Comparison of ENCODE assay signal across 8 mouse cellular contexts in genomic region chr1:166000601-166001120, GRCm38 (mm10). TPM values are rescaled to one million over a fixed set of nuclear protein-coding genes. Genes with fewer than 3 reads are reported as not detected.
A peak's percentile ranks its signal among the peaks of the same experiment; 100 is the strongest.
DNase-seq lines count a peak whose midpoint lies in the region; TF ChIP-seq lines count a peak whose summit lies in the region.

No protein-coding gene starts in this region.

- H3K4me3 ChIP-seq in thymus, adult 2 months (ENCODE audit: control insufficient read depth, insufficient read depth, low read length) = no peak overlapping the region
- peak overlapping the region; percentile 25; the same call in 1 of the 2 replicates for H3K4me3 ChIP-seq in small intestine, adult 2 months (ENCODE audit: low read depth, low read length)

- H3K36me3 ChIP-seq in thymus, adult 2 months (ENCODE audit: control insufficient read depth, insufficient read depth, low read length) = no peaks in the 10 kb centered on the region
- H3K36me3 ChIP-seq in small intestine, adult 2 months (ENCODE audit: control insufficient read depth, insufficient read depth, low read length) = no peaks in the 10 kb centered on the region

- TF ChIP-seq CTCF in thymus, adult 2 months (IDR thresholded peaks at IDR 0.05; ENCODE audit: borderline replicate concordance, control insufficient read depth, extremely low read depth, insufficient read depth, low read length, poor library complexity) = no peak
- no peak for TF ChIP-seq CTCF in small intestine, adult 2 months (IDR thresholded peaks at IDR 0.05; ENCODE audit: extremely low read depth, insufficient read length, insufficient replicate concordance, low read depth, low read length)

- peak overlapping the region; percentile 12; the same call in 1 of the 2 replicates for H3K27ac ChIP-seq in thymus, adult 2 months (ENCODE audit: control insufficient read depth, insufficient read depth, low read length)
- peak overlapping the region; percentile 87 for H3K27ac ChIP-seq in small intestine, adult 2 months (ENCODE audit: insufficient read depth, low read depth, low read length)

- TF ChIP-seq POLR2A in thymus, adult 2 months (IDR thresholded peaks at IDR 0.05; ENCODE audit: control insufficient read depth, extremely low read depth, insufficient read depth, low read length, poor library complexity) = no peak
- TF ChIP-seq POLR2A in small intestine, adult 2 months (IDR thresholded peaks at IDR 0.05; ENCODE audit: low read depth, low read length) = no peak

- H3K4me1 ChIP-seq in thymus, adult 2 months (replicated peaks; ENCODE audit: control insufficient read depth, insufficient read depth, low read length) = peaks cover 5% of the 10 kb centered on the region
- H3K4me1 ChIP-seq in small intestine, adult 2 months (ENCODE audit: control insufficient read depth, insufficient read depth, insufficient read length, low read length) = peaks cover 5% of the 10 kb centered on the region; the same call in 1 of the 2 replicates

- no peaks in the 10 kb centered on the region for H3K27me3 ChIP-seq in thymus, adult 2 months (ENCODE audit: control insufficient read depth, insufficient read depth, low read length)
- no peaks in the 10 kb centered on the region for H3K27me3 ChIP-seq in small intestine, adult 2 months (ENCODE audit: control insufficient read depth, insufficient read depth, low read length)

- peak; percentile 40 to 75 for DNase-seq in adrenal gland, adult (ENCODE audit: inconsistent age in 2 of 2, low spot score in 1 of 2)
- no peak for DNase-seq in adrenal gland, postnatal 4 days (ENCODE audit: low spot score in 2 of 2)
- no peak for DNase-seq in thymus, adult 2 months
- DNase-seq in thymus, postnatal 0 days (ENCODE audit: low spot score) = no peak
- DNase-seq in frontal cortex, postnatal 36 days (ENCODE audit: low spot score in 2 of 2) = peak; percentile 14 to 21
- peak; percentile 38 for DNase-seq in kidney, postnatal 10 days
- peak; percentile 27 for DNase-seq in lung, postnatal 14 days

- WGBS in thymus, adult 2 months = 35% methylated on average over 7 of the region's 7 CpGs
- WGBS in small intestine, adult 2 months = 14% methylated on average over 7 of the region's 7 CpGs

RNA-seq across cellular contexts. Expression of gene Pou2f1, which starts 1.8 kb away (rescaled TPM):
- total RNA-seq in adrenal gland, postnatal 4 days (2021) = 10 to 100 TPM; 25.2 to 25.5 TPM
- polyA plus RNA-seq in thymus, adult 2 months (2012; rRNA removed) = 39.7 and 53.4 TPM in 2 replicates
- polyA plus RNA-seq in thymus, postnatal 0 days (2015; fragmentation: Nextera tagmentation; extraction: Ambion mirVana) = 11.4 and 15.7 TPM in 2 replicates
- 8.0 and 17.6 TPM in 2 replicates for polyA plus RNA-seq in small intestine, adult 2 months (2012; rRNA removed)

Comparison
In these comparisons a context has a peak if more than half of its experiments do, and no peak if none do; other contexts are left out.
1. DNase-seq: peak in adrenal gland, adult (2 of 2), frontal cortex, postnatal 36 days (2 of 2), kidney, postnatal 10 days (single experiment) and lung, postnatal 14 days (single experiment); none in adrenal gland, postnatal 4 days (0 of 2), thymus, adult 2 months (single experiment) and thymus, postnatal 0 days (single experiment).